Mouse (Mus musculus) heart, embryonic 11.5 days (tissue): ENCODE results near the gene Rpsa. TPM values are rescaled to one million over a fixed set of nuclear protein-coding genes. Genes with fewer than 3 reads are reported as not detected.

ENCODE experiments used
- ATAC-seq: fragments of 200-750 bp; cut with Nextera tagmentation; replicated peaks from 2 replicates; pipeline ENCODE4 v1.8.0; 2017; ENCODE audit warnings: moderate library complexity; ENCODE audit not compliant: insufficient number of reproducible peaks, low FRiP score, low TSS enrichment
- H3K27ac ChIP-seq: fragments of 300-500 bp; sonication (generic); 2 replicates; pipeline ENCODE4 v1.5.1; 2014; ENCODE audit warnings: mild to moderate bottlenecking, low read depth, low read length
- H3K27me3 ChIP-seq: fragments of 300-500 bp; sonication (generic); 2 replicates; pipeline ENCODE4 v1.6.1; 2014; ENCODE audit warnings: mild to moderate bottlenecking, low read length, mixed read lengths; ENCODE audit not compliant: control insufficient read depth, insufficient read depth
- H3K36me3 ChIP-seq: fragments of 300-500 bp; sonication (generic); 2 replicates; pipeline ENCODE4 v1.6.1; 2014; ENCODE audit warnings: mild to moderate bottlenecking, low read length, moderate library complexity, mixed read lengths; ENCODE audit not compliant: control insufficient read depth, insufficient read depth
- H3K4me1 ChIP-seq: fragments of 300-500 bp; sonication (generic); 2 replicates; pipeline ENCODE4 v1.6.1; 2014; ENCODE audit warnings: low read length; ENCODE audit not compliant: control insufficient read depth, insufficient read depth
- H3K4me2 ChIP-seq: fragments of 300-500 bp; sonication (generic); 2 replicates; pipeline ENCODE4 v1.6.1; 2014; ENCODE audit warnings: mild to moderate bottlenecking, moderate library complexity
- H3K4me3 ChIP-seq: fragments of 300-500 bp; sonication (generic); 2 replicates; pipeline ENCODE4 v1.5.1; 2014; ENCODE audit warnings: low read depth, low read length
- H3K9ac ChIP-seq: fragments of 300-500 bp; sonication (generic); 2 replicates; pipeline ENCODE4 v1.6.1; 2014; ENCODE audit warnings: mild to moderate bottlenecking, low read depth, low read length, moderate library complexity
- H3K9me3 ChIP-seq: fragments of 300-500 bp; sonication (generic); replicated peaks from 2 replicates; pipeline ENCODE4 v1.6.1; 2016; ENCODE audit warnings: low read length; ENCODE audit not compliant: control insufficient read depth
- WGBS: fragments of 180-500 bp; shearing (Covaris S2); extraction: QIAGEN DNeasy Blood & Tissue Kit; methylation state at CpG from one replicate; pipeline ENCODE4 v1.1.7; 2014; ENCODE audit not compliant: insufficient replicate concordance; 5-methylcytosine and 5-hydroxymethylcytosine counted together
- polyA plus RNA-seq: library from polyadenylated mRNA; unstranded; fragments of >200 nt; fragmentation: Nextera tagmentation; extraction: Ambion mirVana; gene quantifications from 2 replicates; pipeline ENCODE4 v1.2.1, GENCODE M21; 2014

The Rpsa gene
- polyA plus RNA-seq, 1 experiment from 2014 or later, result 1,315 TPM

- Histone ChIP-seq H3K27me3 (no peaks in the 10 kb centered on the region), H3K4me3 (peak overlapping the region; percentile 13; the same call in 1 of the 2 replicates), H3K4me2 (peak overlapping the region; percentile 48), H3K9me3 (no peaks in the 10 kb centered on the region), H3K9ac (peak overlapping the region; percentile 44), H3K27ac (peak overlapping the region; percentile 89), H3K36me3 (peaks cover 6% of the 10 kb centered on the region; the same call in 1 of the 2 replicates), H3K4me1 (peaks cover 17% of the 10 kb centered on the region; the same call in 1 of the 2 replicates)
- ATAC-seq, result peak; percentile 85
- WGBS, result 59% methylated on average over 5 of the region's 5 CpGs
Measured at GRCm38 (mm10) chr9:120115580-120115979, 11.9 kb upstream of the Rpsa start.

- peak overlapping the region; percentile 13; the same call in 1 of the 2 replicates for H3K4me3 ChIP-seq
- H3K27me3 ChIP-seq, result no peaks in the 10 kb centered on the region
- peak overlapping the region; percentile 44; the same call in 1 of the 2 replicates for H3K9ac ChIP-seq
- peaks cover 8% of the 10 kb centered on the region; the same call in 1 of the 2 replicates for H3K36me3 ChIP-seq
- WGBS, result 75% methylated on average over 8 of the region's 8 CpGs
- H3K27ac ChIP-seq, result peak overlapping the region; percentile 89
- H3K4me1 ChIP-seq, result peaks cover 17% of the 10 kb centered on the region; the same call in 1 of the 2 replicates
- H3K9me3 ChIP-seq, result no peaks in the 10 kb centered on the region
- peak overlapping the region; percentile 48 for H3K4me2 ChIP-seq
- ATAC-seq, result peak; percentile 71
Measured at GRCm38 (mm10) chr9:120116184-120116624, 11.3 kb upstream of the Rpsa start.

GRCm38 (mm10) chr9:120118212-120118611 is 9.3 kb upstream of the Rpsa start:
- no peak overlapping the region for H3K27ac ChIP-seq
- no peak for ATAC-seq
- WGBS, result 86% methylated on average over 4 of the region's 4 CpGs
- peak overlapping the region; percentile 39 for H3K4me2 ChIP-seq
- H3K27me3 ChIP-seq, result no peaks in the 10 kb centered on the region
- peaks cover 11% of the 10 kb centered on the region; the same call in 1 of the 2 replicates for H3K36me3 ChIP-seq
- no peak overlapping the region for H3K4me3 ChIP-seq
- 0 out of 2 replicates have a peak, but pooled peaks cover 11% of the 10 kb centered on the region for H3K4me1 ChIP-seq
- no peaks in the 10 kb centered on the region for H3K9me3 ChIP-seq
- H3K9ac ChIP-seq, result peak overlapping the region; percentile 43; the same call in 1 of the 2 replicates

GRCm38 (mm10) chr9:120120503-120120902 is 7.0 kb upstream of the Rpsa start:
- no peak for ATAC-seq
- no peaks in the 10 kb centered on the region for H3K9me3 ChIP-seq
- WGBS, result 94% methylated on average over 7 of the region's 7 CpGs
- H3K27me3 ChIP-seq, result no peaks in the 10 kb centered on the region
- no peak overlapping the region for H3K4me3 ChIP-seq
- H3K4me2 ChIP-seq, result no peak overlapping the region
- H3K27ac ChIP-seq, result no peak overlapping the region
- H3K4me1 ChIP-seq, result 0 out of 2 replicates have a peak, but pooled peaks cover 7% of the 10 kb centered on the region
- peaks cover 17% of the 10 kb centered on the region for H3K36me3 ChIP-seq
- no peak overlapping the region for H3K9ac ChIP-seq

- 43% methylated on average over 11 of the region's 11 CpGs for WGBS
- no peaks in the 10 kb centered on the region for H3K9me3 ChIP-seq
- peak overlapping the region; percentile 99 for H3K9ac ChIP-seq
- H3K36me3 ChIP-seq, result peaks cover 21% of the 10 kb centered on the region
- no peak for ATAC-seq
- H3K27ac ChIP-seq, result peak overlapping the region; percentile 70
- peak overlapping the region; percentile 97 for H3K4me3 ChIP-seq
- peak overlapping the region; percentile 71 for H3K4me2 ChIP-seq
- H3K4me1 ChIP-seq, result peaks cover 14% of the 10 kb centered on the region
- H3K27me3 ChIP-seq, result no peaks in the 10 kb centered on the region
Measured at GRCm38 (mm10) chr9:120126868-120127267, 621 bp upstream of the Rpsa start.

GRCm38 (mm10) chr9:120129276-120129675 is 1.8 kb downstream of the Rpsa start:
- peak overlapping the region; percentile 99 for H3K9ac ChIP-seq
- WGBS, result 67% methylated on average over 10 of the region's 10 CpGs

GRCm38 (mm10) chr9:120131784-120132288 is 4.3 kb downstream of the Rpsa start:
- Histone ChIP-seq H3K27me3 (no peaks in the 10 kb centered on the region), H3K9ac (no peak overlapping the region), H3K4me3 (no peak overlapping the region), H3K4me2 (no peak overlapping the region), H3K9me3 (no peaks in the 10 kb centered on the region), H3K4me1 (peaks cover 14% of the 10 kb centered on the region), H3K27ac (no peak overlapping the region), H3K36me3 (peaks cover 16% of the 10 kb centered on the region)
- WGBS, result 83% methylated on average over 3 of the region's 3 CpGs
- ATAC-seq, result no peak

More at GRCm38 (mm10) chr9:120129276-120129675, 1.8 kb downstream of the Rpsa start:
- no peak for ATAC-seq
- peak overlapping the region; percentile 94 for H3K27ac ChIP-seq
- peaks cover 14% of the 10 kb centered on the region for H3K4me1 ChIP-seq
- no peaks in the 10 kb centered on the region for H3K27me3 ChIP-seq
- H3K4me3 ChIP-seq, result peak overlapping the region; percentile 97
- H3K36me3 ChIP-seq, result peaks cover 17% of the 10 kb centered on the region
- H3K4me2 ChIP-seq, result peak overlapping the region; percentile 85
- H3K9me3 ChIP-seq, result no peaks in the 10 kb centered on the region

- H3K36me3 ChIP-seq, result peaks cover 16% of the 10 kb centered on the region
- no peaks in the 10 kb centered on the region for H3K9me3 ChIP-seq
- ATAC-seq, result no peak
- H3K27ac ChIP-seq, result no peak overlapping the region
- H3K4me3 ChIP-seq, result no peak overlapping the region
- no peak overlapping the region for H3K9ac ChIP-seq
- 34% methylated on average over 8 of the region's 8 CpGs for WGBS
- no peak overlapping the region for H3K4me2 ChIP-seq
- H3K4me1 ChIP-seq, result peaks cover 14% of the 10 kb centered on the region
- no peaks in the 10 kb centered on the region for H3K27me3 ChIP-seq
Measured at GRCm38 (mm10) chr9:120132980-120133754, 5.7 kb downstream of the Rpsa start.
